Mouse (Mus musculus): ENCODE measurements at regions not wholly inside any gene's neighbourhood (a gene's known extent, or its start where the extent isn't known, plus 50 kb on each side); places are given as distances from the start of the nearest gene placed in this dataset.

GRCm38 (mm10) chr14:95248859-95249258 is 632.2 kb upstream of the 4921530L21Rik start:
- TF ChIP-seq CTCF (IDR thresholded peaks at IDR 0.05; ENCODE audit: low read depth) = no peak
- no peak for TF ChIP-seq EP300 (IDR thresholded peaks at IDR 0.05; ENCODE audit: low read depth)

All from heart, postnatal 0 days (tissue).